Mouse (Mus musculus) forebrain, embryonic 16.5 days (tissue): ENCODE measurements around the gene Sarnp. TPM values are rescaled to one million over a fixed set of nuclear protein-coding genes. Genes with fewer than 3 reads are reported as not detected.

ENCODE experiments used
- ATAC-seq: fragments of 200-750 bp; cut with Nextera tagmentation; 2 replicates; pipeline ENCODE4 v1.8.0; 2017; ENCODE audit warnings: mild to moderate bottlenecking, moderate library complexity
- H3K27ac ChIP-seq: fragments of 300-500 bp; sonication (generic); 2 replicates; pipeline ENCODE4 v1.5.1; 2014; ENCODE audit warnings: low read length, control low read depth
- H3K27me3 ChIP-seq: fragments of 300-500 bp; sonication (generic); replicated peaks from 2 replicates; pipeline ENCODE4 v1.6.1; 2014; ENCODE audit warnings: low read length; ENCODE audit not compliant: control insufficient read depth, insufficient read depth
- H3K36me3 ChIP-seq: fragments of 300-500 bp; sonication (generic); 2 replicates; pipeline ENCODE4 v1.6.1; 2014; ENCODE audit not compliant: control insufficient read depth, insufficient read depth
- H3K4me1 ChIP-seq: fragments of 300-500 bp; sonication (generic); replicated peaks from 2 replicates; pipeline ENCODE4 v1.6.1; 2014; ENCODE audit warnings: low read length; ENCODE audit not compliant: control insufficient read depth, insufficient read depth
- H3K4me2 ChIP-seq: fragments of 300-500 bp; sonication (generic); 2 replicates; pipeline ENCODE4 v1.6.1; 2014; ENCODE audit warnings: mild to moderate bottlenecking, low read length, control low read depth
- H3K4me3 ChIP-seq: fragments of 300-500 bp; sonication (generic); replicated peaks from 2 replicates; pipeline ENCODE4 v1.5.1; 2014; ENCODE audit warnings: mild to moderate bottlenecking, low read length, control low read depth
- H3K9ac ChIP-seq: fragments of 300-500 bp; sonication (generic); replicated peaks from 2 replicates; pipeline ENCODE4 v1.6.1; 2014; ENCODE audit warnings: low read depth, low read length, control low read depth
- H3K9me3 ChIP-seq: fragments of 300-500 bp; sonication (generic); 2 replicates; pipeline ENCODE4 v1.6.1; 2016; ENCODE audit warnings: low read length; ENCODE audit not compliant: control insufficient read depth
- WGBS: fragments of 180-500 bp; shearing (Covaris S2); extraction: QIAGEN DNeasy Blood & Tissue Kit; methylation state at CpG from one replicate; pipeline ENCODE4 v1.1.7; 2014; 5-methylcytosine and 5-hydroxymethylcytosine counted together
- polyA plus RNA-seq: library from polyadenylated mRNA; unstranded; fragments of >200 nt; fragmentation: Nextera tagmentation; extraction: Ambion mirVana; gene quantifications from 2 replicates; pipeline ENCODE4 v1.2.1, GENCODE M21; 2015

The Sarnp gene
- polyA plus RNA-seq, 1 experiment from 2014 or later, result 194 TPM

DNA sequence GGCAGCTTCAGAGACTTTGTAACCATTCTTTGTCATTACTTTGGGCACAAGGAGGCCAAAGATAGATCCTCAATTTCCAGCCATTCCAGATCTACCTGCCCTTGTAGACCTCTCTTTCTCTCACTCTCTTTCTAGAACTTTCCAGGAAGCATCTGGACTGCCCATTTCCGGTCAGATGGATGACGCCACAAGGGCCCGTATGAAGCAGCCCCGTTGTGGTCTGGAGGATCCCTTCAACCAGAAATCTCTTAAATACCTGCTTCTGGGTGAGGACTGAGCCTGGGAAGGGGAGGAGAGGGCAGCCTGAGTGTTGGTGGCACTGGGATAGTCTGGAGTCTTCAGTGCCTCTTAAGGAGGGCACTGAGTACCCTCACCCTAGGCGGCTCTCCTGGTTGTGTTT lies 22.7 kb upstream of the Sarnp start:
- no peak for ATAC-seq
- H3K27ac ChIP-seq, result no peak overlapping the region
- H3K4me1 ChIP-seq, result no peaks in the 10 kb centered on the region
- no peak overlapping the region for H3K4me3 ChIP-seq
- WGBS, result 92% methylated on average over 5 of the region's 5 CpGs
- no peak overlapping the region for H3K4me2 ChIP-seq
- H3K9ac ChIP-seq, result no peak overlapping the region
- no peaks in the 10 kb centered on the region for H3K36me3 ChIP-seq
- H3K9me3 ChIP-seq, result no peaks in the 10 kb centered on the region
- H3K27me3 ChIP-seq, result no peaks in the 10 kb centered on the region

- no peaks in the 10 kb centered on the region for H3K36me3 ChIP-seq
- no peak overlapping the region for H3K4me2 ChIP-seq
- no peak overlapping the region for H3K9ac ChIP-seq
- no peaks in the 10 kb centered on the region for H3K9me3 ChIP-seq
- no peaks in the 10 kb centered on the region for H3K4me1 ChIP-seq
- no peak for ATAC-seq
- no peak overlapping the region for H3K27ac ChIP-seq
- no peaks in the 10 kb centered on the region for H3K27me3 ChIP-seq
- 91% methylated on average over 3 of the region's 3 CpGs for WGBS
- no peak overlapping the region for H3K4me3 ChIP-seq
Observed at GRCm38 (mm10) chr10:128795581-128795980, 21.6 kb upstream of the Sarnp start.

GRCm38 (mm10) chr10:128798676-128799075 lies 18.5 kb upstream of the Sarnp start:
- Histone ChIP-seq H3K36me3 (no peaks in the 10 kb centered on the region), H3K27ac (no peak overlapping the region), H3K4me3 (no peak overlapping the region), H3K9me3 (no peaks in the 10 kb centered on the region), H3K27me3 (no peaks in the 10 kb centered on the region), H3K9ac (no peak overlapping the region), H3K4me1 (peaks cover 11% of the 10 kb centered on the region), H3K4me2 (no peak overlapping the region)
- WGBS, result 92% methylated on average over 8 of the region's 8 CpGs
- ATAC-seq, result no peak

GRCm38 (mm10) chr10:128801981-128802495 lies 15.1 kb upstream of the Sarnp start:
- H3K36me3 ChIP-seq, result no peaks in the 10 kb centered on the region
- no peak for ATAC-seq
- no peak overlapping the region for H3K9ac ChIP-seq
- no peaks in the 10 kb centered on the region for H3K9me3 ChIP-seq
- H3K27me3 ChIP-seq, result no peaks in the 10 kb centered on the region
- H3K4me1 ChIP-seq, result peaks cover 26% of the 10 kb centered on the region
- no peak overlapping the region for H3K4me2 ChIP-seq
- 91% methylated on average over 16 of the region's 16 CpGs for WGBS
- H3K27ac ChIP-seq, result no peak overlapping the region
- no peak overlapping the region for H3K4me3 ChIP-seq

GRCm38 (mm10) chr10:128802956-128803355 lies 14.2 kb upstream of the Sarnp start:
- no peak overlapping the region; the same call in 1 of the 2 replicates for H3K4me3 ChIP-seq
- no peak for ATAC-seq
- H3K9me3 ChIP-seq, result no peaks in the 10 kb centered on the region
- WGBS, result 62% methylated on average over 4 of the region's 4 CpGs
- peaks cover 35% of the 10 kb centered on the region for H3K4me1 ChIP-seq
- no peaks in the 10 kb centered on the region for H3K36me3 ChIP-seq
- no peaks in the 10 kb centered on the region for H3K27me3 ChIP-seq
- peak overlapping the region; percentile 87 for H3K4me2 ChIP-seq
- H3K27ac ChIP-seq, result no peak overlapping the region
- peak overlapping the region; percentile 36; the same call in 1 of the 2 replicates for H3K9ac ChIP-seq

GRCm38 (mm10) chr10:128803361-128803760 lies 13.8 kb upstream of the Sarnp start:
- peak overlapping the region; percentile 87 for H3K4me3 ChIP-seq
- peak overlapping the region; percentile 87 for H3K4me2 ChIP-seq
- H3K36me3 ChIP-seq, result no peaks in the 10 kb centered on the region
- peaks cover 38% of the 10 kb centered on the region for H3K4me1 ChIP-seq
- H3K27me3 ChIP-seq, result no peaks in the 10 kb centered on the region
- 11% methylated on average over 6 of the region's 6 CpGs for WGBS
- H3K27ac ChIP-seq, result peak overlapping the region; percentile 98
- ATAC-seq, result no peak
- H3K9me3 ChIP-seq, result no peaks in the 10 kb centered on the region
- H3K9ac ChIP-seq, result peak overlapping the region; percentile 85

- H3K27ac ChIP-seq, result peak within 1 kb of the TSS; percentile 98
- peak within 1 kb of the TSS; percentile 87 for H3K4me3 ChIP-seq
- under 1% methylated on average over 14 of the region's 14 CpGs for WGBS
- H3K36me3 ChIP-seq, result no peaks in the 10 kb centered on the region
- H3K9me3 ChIP-seq, result no peaks in the 10 kb centered on the region
- ATAC-seq, result peak; percentile 27
- H3K4me1 ChIP-seq, result peaks cover 43% of the 10 kb centered on the region
- peak within 1 kb of the TSS; percentile 85 for H3K9ac ChIP-seq
- H3K27me3 ChIP-seq, result no peaks in the 10 kb centered on the region
- H3K4me2 ChIP-seq, result peak within 1 kb of the TSS; percentile 87
Observed at GRCm38 (mm10) chr10:128803771-128804270, 13.3 kb upstream of the Sarnp start, which contains the start of gene Dnajc14. Gene Dnajc14 (plus strand): TSS chr10:128804062.

- peak; percentile 70 for ATAC-seq
- no peaks in the 10 kb centered on the region for H3K27me3 ChIP-seq
- peak within 1 kb of the TSS; percentile 87 for H3K4me2 ChIP-seq
- no peaks in the 10 kb centered on the region for H3K36me3 ChIP-seq
- H3K27ac ChIP-seq, result peak within 1 kb of the TSS; percentile 98
- H3K4me1 ChIP-seq, result peaks cover 49% of the 10 kb centered on the region
- peak within 1 kb of the TSS; percentile 85 for H3K9ac ChIP-seq
- WGBS, result under 1% methylated on average over 28 of the region's 28 CpGs
- no peaks in the 10 kb centered on the region for H3K9me3 ChIP-seq
- H3K4me3 ChIP-seq, result peak within 1 kb of the TSS; percentile 87
Observed at GRCm38 (mm10) chr10:128804271-128805091, 12.7 kb upstream of the Sarnp start, which contains the start of gene Tmem198b. Gene Tmem198b (minus strand): TSS chr10:128804370.
